Mouse (Mus musculus) liver, adult (tissue): Measurements from ENCODE around the gene Cdkn1b.

Experiments
- GATA4 ChIP-seq: IDR thresholded peaks from 2 replicates; pipeline ENCODE4 v1.6.1; 2014; ENCODE audit warnings: mild to moderate bottlenecking, low read length; ENCODE audit not compliant: insufficient replicate concordance

Cdkn1b gene

DNA sequence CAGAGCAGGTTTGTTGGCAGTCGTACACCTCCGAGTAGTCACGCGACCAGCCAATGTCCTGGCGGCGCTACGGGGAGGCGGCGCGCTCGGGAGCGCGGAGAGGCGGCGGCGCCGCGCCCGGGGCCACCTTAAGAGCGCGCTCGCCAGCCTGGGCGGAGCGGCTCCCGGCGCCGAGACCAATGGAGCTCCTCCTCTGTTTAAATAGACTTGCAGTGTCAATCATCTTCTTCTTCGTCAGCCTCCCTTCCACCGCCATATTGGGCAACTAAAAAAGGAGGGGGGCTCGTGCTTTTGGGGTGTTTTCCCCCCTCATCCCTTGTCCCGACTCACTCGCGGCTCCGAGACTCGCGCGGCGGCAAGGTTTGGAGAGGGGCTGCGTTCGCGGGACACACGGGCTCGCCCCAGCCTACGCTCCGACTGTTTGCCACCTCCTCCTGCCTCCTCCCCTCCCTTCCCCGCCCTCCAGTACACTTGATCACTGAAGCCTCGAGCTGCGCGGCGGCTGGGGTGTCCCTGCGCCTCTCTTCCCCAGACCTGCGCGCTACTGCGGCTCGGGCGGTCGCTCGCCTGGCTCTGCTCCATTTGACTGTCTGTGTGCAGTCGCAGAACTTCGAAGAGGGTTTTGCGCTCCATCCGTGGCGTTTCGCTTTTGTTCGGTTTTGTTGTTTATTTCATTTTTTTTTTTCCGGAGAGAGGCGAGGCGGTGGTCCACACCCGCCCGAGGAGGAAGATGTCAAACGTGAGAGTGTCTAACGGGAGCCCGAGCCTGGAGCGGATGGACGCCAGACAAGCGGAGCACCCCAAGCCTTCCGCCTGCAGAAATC lies at the start of gene Cdkn1b:
TSS of gene Cdkn1b (plus strand) at position 212 of the 824 bp plus-strand sequence.
- no peak for TF ChIP-seq GATA4

DNA sequence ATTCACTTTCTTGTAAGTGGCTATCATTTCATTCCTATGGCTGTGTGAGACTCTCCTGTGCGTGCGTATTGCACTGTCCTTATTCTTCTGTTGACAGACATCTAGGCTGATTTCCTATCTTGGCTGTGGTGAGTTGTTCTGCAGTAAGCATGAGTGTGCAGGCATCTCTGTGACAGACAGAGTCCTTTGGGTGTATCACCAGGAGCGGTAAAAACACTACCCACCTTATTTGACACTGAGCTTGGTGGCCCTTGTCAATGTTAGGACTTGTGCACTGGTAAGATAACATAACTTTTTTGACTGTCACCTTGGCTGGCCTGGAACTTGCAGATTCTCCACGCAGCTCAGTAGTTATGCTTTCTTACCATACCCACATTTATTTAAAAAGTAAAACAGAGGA lies 49.3 kb upstream of the Cdkn1b start:
- no peak for TF ChIP-seq GATA4

DNA sequence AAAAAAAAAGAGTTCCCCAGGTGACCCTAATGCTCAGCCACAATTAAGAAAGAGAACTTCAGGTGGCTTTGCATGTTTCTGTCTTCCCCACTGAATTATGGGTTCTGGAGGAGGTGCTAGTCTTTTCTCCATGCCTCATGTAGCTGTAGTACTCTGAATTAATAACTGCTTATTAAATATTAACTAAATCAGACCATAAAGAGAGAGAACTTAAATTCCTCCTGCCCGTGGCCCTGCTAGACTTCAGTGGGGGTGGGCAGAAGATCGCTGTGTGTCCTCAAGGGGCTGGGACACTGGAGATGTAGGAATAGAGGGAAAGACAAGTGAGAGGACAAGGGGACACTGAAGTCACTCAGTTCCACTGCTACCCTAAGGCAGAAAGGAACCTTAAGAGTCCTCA lies 48.0 kb upstream of the Cdkn1b start:
- TF ChIP-seq GATA4 = no peak

DNA sequence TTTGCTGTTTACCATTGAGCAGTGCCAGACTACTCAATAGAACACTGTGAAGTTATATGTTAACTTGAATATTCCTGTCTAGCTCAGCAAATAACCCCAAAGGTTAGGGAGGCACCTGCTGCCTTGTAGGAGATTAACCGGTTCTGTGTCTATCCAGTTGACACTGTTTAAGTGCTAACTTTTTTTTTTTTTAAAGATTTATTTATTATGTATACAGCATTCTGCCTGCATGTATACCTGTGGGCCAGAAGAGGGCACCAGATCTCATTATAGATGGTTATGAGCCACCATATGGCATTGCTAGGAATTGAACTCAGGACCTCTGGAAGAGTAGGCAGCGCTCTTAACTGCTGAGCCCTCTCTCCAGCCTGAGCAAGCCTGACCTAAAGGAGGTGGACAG lies 47.2 kb upstream of the Cdkn1b start:
- TF ChIP-seq GATA4 = no peak

DNA sequence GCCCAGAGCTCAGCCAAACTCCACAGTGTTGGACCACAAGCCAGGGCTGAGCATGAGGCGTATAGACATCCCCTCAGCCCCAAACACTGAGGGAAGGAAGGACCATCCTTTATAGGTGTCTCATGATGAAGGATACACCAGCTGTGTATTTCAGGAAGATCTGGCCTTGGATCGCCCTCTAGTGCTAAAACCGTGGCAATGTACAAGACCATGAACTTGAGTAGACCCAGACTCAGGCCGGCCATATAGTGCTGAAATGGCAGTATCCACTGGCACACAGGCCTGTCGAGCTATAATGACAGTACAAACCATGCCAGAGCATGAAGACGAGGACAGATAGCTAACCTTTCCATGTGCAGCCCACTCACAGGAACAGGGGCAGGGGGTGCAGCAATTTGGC lies 43.4 kb upstream of the Cdkn1b start:
- no peak for TF ChIP-seq GATA4

DNA sequence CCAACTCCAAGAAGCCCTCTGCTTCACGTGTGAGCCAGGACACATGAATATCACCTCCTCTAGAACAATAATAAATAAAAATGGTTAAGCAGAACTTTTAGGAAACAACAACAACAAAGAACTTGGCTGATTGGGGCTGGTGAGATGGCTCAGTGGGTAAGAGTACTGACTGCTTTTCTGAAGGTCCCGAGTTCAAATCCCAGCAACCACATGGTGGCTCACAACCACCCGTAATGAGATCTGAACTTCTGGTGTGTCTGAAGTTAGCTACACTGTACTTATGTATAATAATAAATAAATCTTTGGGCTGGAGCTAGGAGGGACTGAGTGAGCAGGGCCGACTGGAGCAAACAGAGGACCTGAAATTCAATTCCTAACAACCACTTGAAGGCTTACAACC lies 42.9 kb upstream of the Cdkn1b start:
- no peak for TF ChIP-seq GATA4

DNA sequence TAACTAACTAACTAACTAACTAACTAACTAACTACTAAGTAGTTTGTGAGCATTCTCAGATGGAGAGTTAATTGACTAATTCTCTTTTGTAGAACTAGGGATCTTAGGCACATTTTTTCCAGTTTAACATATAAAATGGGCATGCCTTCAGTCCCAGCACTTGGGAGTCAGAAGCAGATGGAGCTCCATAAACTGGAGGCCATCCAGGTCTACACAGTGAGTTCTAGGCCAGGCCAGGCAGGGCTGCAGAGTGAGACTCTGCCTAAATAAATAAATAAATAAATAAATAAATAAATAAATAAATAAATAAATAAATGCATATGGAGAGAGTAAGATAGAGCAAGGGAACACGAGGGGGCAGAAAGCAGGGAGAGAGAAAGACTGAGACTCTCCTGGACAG lies 42.3 kb upstream of the Cdkn1b start:
- TF ChIP-seq GATA4 = no peak

DNA sequence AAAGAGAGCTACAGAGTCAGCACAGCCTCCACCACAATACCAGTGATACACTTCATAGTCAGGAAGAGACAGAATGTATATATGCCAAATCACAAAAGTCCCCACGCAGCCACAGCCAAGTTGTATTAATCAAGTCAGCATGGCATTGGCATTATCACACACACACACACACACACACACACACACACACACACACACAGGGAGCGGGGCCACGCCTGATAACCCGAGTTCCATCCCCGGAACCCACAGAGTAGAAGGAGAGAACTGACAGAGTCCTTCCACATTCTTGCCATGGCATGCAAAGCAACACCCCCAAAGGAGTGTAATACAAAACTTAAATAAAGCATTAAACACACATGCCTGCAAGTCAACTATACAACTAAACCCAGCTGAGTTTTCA lies 40.6 kb upstream of the Cdkn1b start:
- no peak for TF ChIP-seq GATA4

DNA sequence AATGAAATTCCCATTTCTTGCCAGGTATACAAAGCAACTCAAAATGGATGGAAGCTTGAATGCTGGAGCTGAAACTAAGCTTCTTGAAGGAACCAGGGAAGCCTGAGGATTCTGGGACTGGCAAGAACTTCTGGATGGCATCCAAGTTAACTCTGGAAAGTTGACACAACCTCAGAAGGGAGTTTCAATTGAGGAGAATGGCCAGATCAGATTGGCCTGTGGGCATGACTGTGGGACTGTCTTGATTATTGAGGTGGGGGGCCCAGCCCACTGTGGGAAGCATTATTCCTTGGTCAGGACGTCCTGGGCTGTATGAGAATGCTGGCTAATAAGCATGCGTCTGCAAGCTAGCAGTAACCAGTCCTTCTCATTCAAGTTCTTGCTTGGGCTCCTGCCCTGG lies 40.2 kb upstream of the Cdkn1b start:
- TF ChIP-seq GATA4 = no peak

DNA sequence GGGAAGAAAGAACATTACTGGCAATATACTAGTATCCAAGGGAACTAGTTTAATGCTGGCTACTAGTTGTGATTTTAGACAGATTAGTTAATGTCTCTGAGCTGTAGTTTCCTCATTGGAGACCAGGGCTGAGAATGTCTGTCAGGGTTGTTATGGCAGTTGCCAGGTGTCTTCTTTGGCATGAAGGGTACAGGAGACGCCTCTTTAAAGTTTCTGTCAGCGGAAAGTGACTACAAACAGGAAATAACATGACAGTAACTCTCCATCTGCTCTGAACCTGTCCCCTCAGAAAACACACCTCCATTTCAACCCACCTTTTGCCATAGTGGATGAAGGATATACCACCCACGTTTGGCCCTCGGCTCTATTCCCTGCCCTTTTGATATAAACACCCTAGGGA lies 36.5 kb upstream of the Cdkn1b start:
- TF ChIP-seq GATA4 = no peak

DNA sequence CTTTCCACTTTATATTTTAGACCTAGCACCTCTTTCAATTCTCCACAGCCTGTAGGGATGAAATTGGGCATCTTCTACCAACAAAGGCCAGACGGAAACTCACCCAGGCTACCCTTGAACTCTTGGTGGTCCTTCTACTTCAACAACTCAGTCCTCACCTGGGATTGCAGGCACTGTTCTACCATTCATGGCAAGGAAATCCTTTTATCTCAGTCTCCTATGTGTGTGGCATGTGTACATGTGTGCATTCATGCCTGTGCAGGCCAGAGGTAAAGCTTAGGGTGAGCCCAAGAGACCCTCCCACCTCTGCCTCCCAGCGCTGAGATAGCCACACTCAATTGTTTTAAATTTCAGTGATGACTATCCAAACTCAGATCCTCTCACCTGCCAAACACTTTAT lies 34.7 kb upstream of the Cdkn1b start:
- TF ChIP-seq GATA4 = no peak

DNA sequence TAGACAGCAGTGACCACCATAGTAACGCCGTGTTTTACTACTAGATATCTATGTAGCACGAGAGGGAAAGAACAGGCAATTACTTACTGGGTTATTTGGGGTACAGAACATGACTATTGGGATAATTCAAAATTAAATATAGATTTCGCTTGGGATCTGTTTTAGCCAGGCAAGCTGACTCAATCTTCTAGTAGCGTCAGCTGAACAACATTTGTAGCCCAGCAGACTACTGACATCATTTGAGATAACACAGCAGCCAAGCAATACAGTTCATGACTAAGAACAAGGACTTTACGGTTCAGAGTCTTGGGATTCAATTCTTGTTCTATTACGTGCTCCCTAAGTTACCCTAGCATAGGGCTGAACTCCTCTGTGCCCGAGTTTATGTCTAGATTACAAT lies 33.7 kb upstream of the Cdkn1b start:
- no peak for TF ChIP-seq GATA4

DNA sequence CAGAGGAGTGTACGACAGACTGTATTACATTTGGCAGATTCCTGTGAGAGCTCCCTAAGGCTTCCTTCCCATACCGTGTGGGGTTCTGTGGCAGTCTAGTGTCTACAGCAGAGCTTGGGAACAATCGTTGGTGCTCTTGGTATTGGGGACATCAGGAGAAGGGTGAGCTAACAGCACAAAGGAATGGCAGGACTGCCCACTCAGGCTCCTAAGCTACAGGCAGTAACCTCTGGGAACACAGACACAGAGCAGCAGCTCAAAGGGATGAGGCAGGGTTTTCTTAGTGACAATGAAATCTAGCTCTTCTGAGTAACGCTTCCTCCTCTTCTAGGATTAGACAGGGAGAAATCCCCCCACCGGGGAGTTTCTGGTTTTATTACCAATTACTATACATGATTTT lies 33.2 kb upstream of the Cdkn1b start:
- no peak for TF ChIP-seq GATA4

DNA sequence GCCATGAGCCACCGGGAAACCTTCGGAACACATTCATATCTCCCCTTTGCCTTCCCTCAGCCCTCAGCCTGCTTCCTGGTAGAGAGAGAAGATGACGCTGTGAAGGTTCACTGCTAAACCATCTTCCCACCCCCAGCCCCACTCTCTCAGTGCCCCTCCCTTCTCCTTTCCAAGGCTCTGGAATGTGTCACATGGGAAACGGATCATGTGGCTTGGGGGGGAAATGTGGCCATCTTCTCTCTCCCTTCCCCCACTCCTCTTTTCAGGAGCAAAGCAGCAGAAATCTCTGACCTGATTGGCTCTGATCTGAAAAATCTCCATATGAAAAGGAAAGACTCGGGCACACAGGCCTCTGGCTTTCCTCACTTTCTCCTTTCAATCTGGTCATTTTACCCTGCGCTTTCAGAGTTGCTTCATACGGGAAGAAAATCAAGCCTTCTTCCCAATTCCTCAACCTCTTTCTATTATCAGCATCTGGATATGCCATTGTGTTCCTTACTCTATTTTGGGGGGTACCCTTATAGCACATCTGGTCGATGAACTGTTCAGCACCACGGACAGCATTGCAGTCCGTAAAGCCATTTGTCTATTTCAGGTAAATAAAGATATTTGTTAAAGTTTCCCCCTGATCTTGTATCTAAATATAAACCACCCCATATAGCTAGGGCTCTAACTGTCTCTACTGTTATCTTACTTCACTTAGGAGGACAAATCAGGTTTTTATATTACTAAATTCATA lies 32.3 kb upstream of the Cdkn1b start:
- no peak for TF ChIP-seq GATA4

DNA sequence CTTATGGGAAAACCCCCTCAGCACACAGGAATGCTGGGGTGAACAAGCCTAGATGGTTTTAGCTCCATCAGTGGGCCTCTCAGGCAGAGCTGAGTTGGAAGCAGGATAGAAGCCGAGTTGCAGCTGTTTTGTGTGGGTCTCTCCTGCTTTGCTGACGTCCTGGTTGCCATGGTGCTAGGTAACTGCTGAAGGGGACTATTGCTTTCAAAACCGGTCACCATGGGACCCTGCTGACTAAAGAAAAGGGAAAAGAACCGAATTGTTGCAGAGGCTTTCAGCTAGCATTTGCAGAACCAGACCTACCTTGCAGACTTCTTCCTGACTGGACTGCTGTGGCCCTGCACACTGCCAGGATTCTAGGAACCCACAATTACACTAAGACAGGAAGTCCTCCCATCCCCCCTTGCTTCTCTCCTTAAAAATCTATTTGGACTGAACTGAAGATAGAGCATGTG lies 31.6 kb upstream of the Cdkn1b start:
- no peak for TF ChIP-seq GATA4

DNA sequence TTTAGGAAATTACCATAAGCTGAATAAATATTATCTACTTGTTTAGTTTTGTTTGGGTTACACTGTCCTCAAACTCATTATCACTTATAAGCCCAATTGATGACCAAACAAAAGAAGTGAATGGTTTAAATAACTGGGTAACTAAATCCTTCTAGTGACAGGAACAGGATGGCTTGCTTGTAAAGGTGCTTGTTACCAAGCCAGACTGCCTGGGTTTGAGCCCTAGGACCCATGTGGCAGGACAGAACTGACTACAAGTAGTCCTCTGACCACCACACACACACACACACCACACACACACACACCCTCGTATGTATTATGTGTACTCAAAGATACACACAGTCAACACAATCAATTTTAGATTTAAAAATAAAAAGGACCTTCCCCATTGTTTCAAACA lies 30.4 kb upstream of the Cdkn1b start:
- TF ChIP-seq GATA4 = no peak
